Mouse (Mus musculus): Measurements from ENCODE around the gene Fkbp6. TPM values are rescaled to one million over a fixed set of nuclear protein-coding genes. Genes with fewer than 3 reads are reported as not detected.
"Not testable (repeated sequence)": the region's sequence is repeated elsewhere in the genome, so short reads cannot be mapped to it uniquely, and the experiment has no call there.

The Fkbp6 gene
- total RNA-seq (2017), result not detected in 2 replicates

GRCm38 (mm10) chr5:135349862-135350261 lies at the start of gene Fkbp6:
Fkbp6 (minus strand) TSS chr5:135350044.
- no peak for ATAC-seq (replicated peaks in 1 of 2; ENCODE audit: insufficient read depth in 1 of 2, low FRiP score in 2 of 2, low TSS enrichment in 1 of 2, low read depth in 1 of 2, poor library complexity in 2 of 2, severe bottlenecking in 2 of 2)

- ATAC-seq (replicated peaks in 1 of 2; ENCODE audit: insufficient read depth in 1 of 2, low FRiP score in 2 of 2, low TSS enrichment in 1 of 2, low read depth in 1 of 2, poor library complexity in 2 of 2, severe bottlenecking in 2 of 2), result no peak
Measured at GRCm38 (mm10) chr5:135399382-135399781, 49.5 kb upstream of the Fkbp6 start.

GRCm38 (mm10) chr5:135395826-135396225 lies 46.0 kb upstream of the Fkbp6 start:
- peak; percentile 42 to 44; a peak in 2 of 4 replicates for ATAC-seq (replicated peaks in 1 of 2; ENCODE audit: insufficient read depth in 1 of 2, low FRiP score in 2 of 2, low TSS enrichment in 1 of 2, low read depth in 1 of 2, poor library complexity in 2 of 2, severe bottlenecking in 2 of 2)

- ATAC-seq (replicated peaks in 1 of 2; ENCODE audit: insufficient read depth in 1 of 2, low FRiP score in 2 of 2, low TSS enrichment in 1 of 2, low read depth in 1 of 2, poor library complexity in 2 of 2, severe bottlenecking in 2 of 2), result peak; percentile 70 to 80
Measured at GRCm38 (mm10) chr5:135394004-135394823, 44.4 kb upstream of the Fkbp6 start, which contains the start of gene Pom121. Pom121 (minus strand) TSS chr5:135394546.

GRCm38 (mm10) chr5:135383771-135384170 lies 33.9 kb upstream of the Fkbp6 start:
- no peak for ATAC-seq (replicated peaks in 1 of 2; ENCODE audit: insufficient read depth in 1 of 2, low FRiP score in 2 of 2, low TSS enrichment in 1 of 2, low read depth in 1 of 2, poor library complexity in 2 of 2, severe bottlenecking in 2 of 2)

GRCm38 (mm10) chr5:135382746-135383145 lies 32.9 kb upstream of the Fkbp6 start:
- no peak for ATAC-seq (replicated peaks in 1 of 2; ENCODE audit: insufficient read depth in 1 of 2, low FRiP score in 2 of 2, low TSS enrichment in 1 of 2, low read depth in 1 of 2, poor library complexity in 2 of 2, severe bottlenecking in 2 of 2)

- no peak for ATAC-seq (replicated peaks in 1 of 2; ENCODE audit: insufficient read depth in 1 of 2, low FRiP score in 2 of 2, low TSS enrichment in 1 of 2, low read depth in 1 of 2, poor library complexity in 2 of 2, severe bottlenecking in 2 of 2)
Measured at GRCm38 (mm10) chr5:135381356-135381925, 31.6 kb upstream of the Fkbp6 start.

- no peak for ATAC-seq (replicated peaks in 1 of 2; ENCODE audit: insufficient read depth in 1 of 2, low FRiP score in 2 of 2, low TSS enrichment in 1 of 2, low read depth in 1 of 2, poor library complexity in 2 of 2, severe bottlenecking in 2 of 2)
Measured at GRCm38 (mm10) chr5:135380681-135381080, 30.8 kb upstream of the Fkbp6 start.

GRCm38 (mm10) chr5:135376341-135376740 lies 26.5 kb upstream of the Fkbp6 start:
- ATAC-seq (replicated peaks in 1 of 2; ENCODE audit: insufficient read depth in 1 of 2, low FRiP score in 2 of 2, low TSS enrichment in 1 of 2, low read depth in 1 of 2, poor library complexity in 2 of 2, severe bottlenecking in 2 of 2), result no peak

GRCm38 (mm10) chr5:135375167-135375566 lies 25.3 kb upstream of the Fkbp6 start:
- no peak for ATAC-seq (replicated peaks in 1 of 2; ENCODE audit: insufficient read depth in 1 of 2, low FRiP score in 2 of 2, low TSS enrichment in 1 of 2, low read depth in 1 of 2, poor library complexity in 2 of 2, severe bottlenecking in 2 of 2)

- ATAC-seq (replicated peaks in 1 of 2; ENCODE audit: insufficient read depth in 1 of 2, low FRiP score in 2 of 2, low TSS enrichment in 1 of 2, low read depth in 1 of 2, poor library complexity in 2 of 2, severe bottlenecking in 2 of 2), result no peak
Measured at GRCm38 (mm10) chr5:135373601-135374000, 23.8 kb upstream of the Fkbp6 start.

- ATAC-seq (replicated peaks in 1 of 2; ENCODE audit: insufficient read depth in 1 of 2, low FRiP score in 2 of 2, low TSS enrichment in 1 of 2, low read depth in 1 of 2, poor library complexity in 2 of 2, severe bottlenecking in 2 of 2), result no peak
Measured at GRCm38 (mm10) chr5:135371195-135371594, 21.4 kb upstream of the Fkbp6 start.

GRCm38 (mm10) chr5:135369787-135370654 lies 20.2 kb upstream of the Fkbp6 start, which contains the start of gene Nsun5:
Nsun5 (plus strand) TSS chr5:135369953.
- ATAC-seq (replicated peaks in 1 of 2; ENCODE audit: insufficient read depth in 1 of 2, low FRiP score in 2 of 2, low TSS enrichment in 1 of 2, low read depth in 1 of 2, poor library complexity in 2 of 2, severe bottlenecking in 2 of 2), result peak; percentile 71 to 85

- not testable (repeated sequence) for ATAC-seq (replicated peaks in 1 of 2; ENCODE audit: insufficient read depth in 1 of 2, low FRiP score in 2 of 2, low TSS enrichment in 1 of 2, low read depth in 1 of 2, poor library complexity in 2 of 2, severe bottlenecking in 2 of 2)
Measured at GRCm38 (mm10) chr5:135369196-135369595, 19.4 kb upstream of the Fkbp6 start.

- no peak for ATAC-seq (replicated peaks in 1 of 2; ENCODE audit: insufficient read depth in 1 of 2, low FRiP score in 2 of 2, low TSS enrichment in 1 of 2, low read depth in 1 of 2, poor library complexity in 2 of 2, severe bottlenecking in 2 of 2)
Measured at GRCm38 (mm10) chr5:135368312-135368711, 18.5 kb upstream of the Fkbp6 start.

- no peak for ATAC-seq (replicated peaks in 1 of 2; ENCODE audit: insufficient read depth in 1 of 2, low FRiP score in 2 of 2, low TSS enrichment in 1 of 2, low read depth in 1 of 2, poor library complexity in 2 of 2, severe bottlenecking in 2 of 2)
Measured at GRCm38 (mm10) chr5:135367841-135368240, 18.0 kb upstream of the Fkbp6 start.

GRCm38 (mm10) chr5:135363540-135363939 lies 13.7 kb upstream of the Fkbp6 start:
- ATAC-seq (replicated peaks in 1 of 2; ENCODE audit: insufficient read depth in 1 of 2, low FRiP score in 2 of 2, low TSS enrichment in 1 of 2, low read depth in 1 of 2, poor library complexity in 2 of 2, severe bottlenecking in 2 of 2), result peak; percentile 65 to 76; a peak in 3 of 4 replicates

GRCm38 (mm10) chr5:135362572-135362971 lies 12.7 kb upstream of the Fkbp6 start:
- no peak for ATAC-seq (replicated peaks in 1 of 2; ENCODE audit: insufficient read depth in 1 of 2, low FRiP score in 2 of 2, low TSS enrichment in 1 of 2, low read depth in 1 of 2, poor library complexity in 2 of 2, severe bottlenecking in 2 of 2)
